Mouse (Mus musculus): ENCODE results near the gene Taf12.

- TF ChIP-seq CTCF (IDR thresholded peaks at IDR 0.05; ENCODE audit: low read depth, low read length), result no peak
- TF ChIP-seq POLR2A (IDR thresholded peaks at IDR 0.05; ENCODE audit: borderline replicate concordance, low read depth, low read length), result no peak
Measured at GRCm38 (mm10) chr4:132260404-132261379, 13.5 kb upstream of the Taf12 start.

Measured in bone marrow macrophage, adult 2 months (primary cell).